Mouse (Mus musculus): ENCODE results near the gene Syce1l. TPM values are rescaled to one million over a fixed set of nuclear protein-coding genes. Genes with fewer than 3 reads are reported as not detected.

Syce1l gene
- 1.4 and 1.6 TPM in 2 replicates for total RNA-seq (2012; rRNA removed)
- total RNA-seq (2014; rRNA removed): 0.30 and 0.94 TPM in 2 replicates
- polyA plus RNA-seq (2012; ENCODE audit: insufficient read length, low read depth): 1.9 and 2.4 TPM in 2 replicates

DNA sequence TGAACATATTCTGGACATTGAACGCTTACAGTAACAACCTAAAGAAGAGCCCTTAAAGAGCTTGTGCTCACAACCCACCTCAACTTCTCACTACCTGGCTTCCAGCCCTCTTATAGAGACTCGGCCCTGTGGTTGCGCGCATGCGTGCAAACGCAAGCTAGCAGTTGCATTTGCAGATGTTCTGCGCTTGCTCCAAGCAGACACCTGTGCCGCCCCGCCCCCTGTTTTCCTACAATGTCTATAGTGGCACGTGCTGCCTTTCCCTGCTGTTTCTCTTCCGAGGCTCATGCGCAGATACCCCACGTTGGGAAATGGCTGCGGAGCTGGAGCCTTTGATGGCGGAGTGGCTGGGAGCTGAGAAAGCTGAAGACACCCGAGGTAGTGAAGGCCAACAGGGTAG, at the start of gene Syce1l:
Syce1l (plus strand) TSS at position 288 of the 400 bp plus-strand sequence.
- no peak within 1 kb of the TSS; the same call in 1 of the 2 replicates for H3K4me2 ChIP-seq (ENCODE audit: insufficient read depth, low read depth, poor library complexity, severe bottlenecking)
- peaks cover 3% of the 10 kb centered on the region; the same call in 1 of the 2 replicates for H3K79me2 ChIP-seq (replicated peaks; ENCODE audit: control insufficient read depth, extremely low read depth, insufficient read depth, poor library complexity, severe bottlenecking)
- H3K27me3 ChIP-seq (replicated peaks): no peaks in the 10 kb centered on the region
- H3K9ac ChIP-seq (ENCODE audit: insufficient read depth, low read depth): no peak within 1 kb of the TSS
- peaks cover 16 to 72% of the 10 kb centered on the region in 2 experiments for H3K4me1 ChIP-seq (ENCODE audit: control insufficient read depth in 1 of 2, insufficient read depth in 2 of 2)
- peak; percentile 56 for TF ChIP-seq NRF1 (IDR thresholded peaks at IDR 0.05; ENCODE audit: low read depth, low read length)
- no peak for TF ChIP-seq MEF2A (IDR thresholded peaks at IDR 0.05; ENCODE audit: borderline replicate concordance, low read depth, low read length)
- peak; percentile 71 for TF ChIP-seq BHLHE40 (IDR thresholded peaks at IDR 0.05; ENCODE audit: low read depth, low read length)
- in situ Hi-C loops (cut with MboI; ENCODE audit: low pct_ligation_motif_present, low pct_unique_long_range_greater_than_20kb, low sequenced_read_pairs) (no loop called here), dilution Hi-C loops (cut with MboI; ENCODE audit: extremely low pct_ligation_motif_present, extremely low pct_unique_long_range_greater_than_20kb, low sequenced_read_pairs) (no loop called here)
- H3K27ac ChIP-seq (ENCODE audit: insufficient read depth, low read depth): peak within 1 kb of the TSS; percentile 47; the same call in 1 of the 2 replicates
- peaks cover 43 to 51% of the 10 kb centered on the region in 2 experiments for H3K36me3 ChIP-seq (replicated peaks in 1 of 2; ENCODE audit: control insufficient read depth in 1 of 2, insufficient read depth in 1 of 2, low read length in 1 of 2)
- no peak for DNase-seq (ENCODE audit: extremely low read depth)
- H3K4me3 ChIP-seq (replicated peaks in 1 of 3; ENCODE audit: low read depth in 2 of 3, low read length in 2 of 3, poor library complexity in 1 of 3): peak within 1 kb of the TSS in 1 of 3 experiments; percentile 24
- no peaks in the 10 kb centered on the region for H3K9me3 ChIP-seq (replicated peaks; ENCODE audit: low read length)

DNA sequence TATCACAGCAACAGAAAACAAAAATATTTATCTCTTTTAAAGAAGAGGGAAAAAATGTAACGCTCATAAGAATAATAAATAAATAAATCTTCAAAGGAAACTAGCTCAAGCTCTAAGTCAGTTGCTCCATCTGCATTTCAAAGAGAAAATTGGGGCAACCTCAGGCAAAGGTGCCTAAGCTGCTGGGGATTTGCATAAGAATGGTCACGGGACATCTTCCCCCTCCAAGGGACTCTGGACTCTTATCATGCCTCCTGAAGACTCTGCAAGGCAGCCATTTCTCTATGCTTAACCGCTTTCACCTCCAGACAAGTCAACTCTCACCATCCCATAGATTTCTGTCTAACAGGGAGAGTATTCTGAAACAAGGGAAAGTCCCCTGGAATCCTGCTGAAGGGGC, 44.6 kb upstream of the Syce1l start:
- DNase-seq (ENCODE audit: extremely low read depth): no peak
- in situ Hi-C loops (cut with MboI; ENCODE audit: low pct_ligation_motif_present, low pct_unique_long_range_greater_than_20kb, low sequenced_read_pairs): no loop called here
- dilution Hi-C loops (cut with MboI; ENCODE audit: extremely low pct_ligation_motif_present, extremely low pct_unique_long_range_greater_than_20kb, low sequenced_read_pairs): no loop called here

DNA sequence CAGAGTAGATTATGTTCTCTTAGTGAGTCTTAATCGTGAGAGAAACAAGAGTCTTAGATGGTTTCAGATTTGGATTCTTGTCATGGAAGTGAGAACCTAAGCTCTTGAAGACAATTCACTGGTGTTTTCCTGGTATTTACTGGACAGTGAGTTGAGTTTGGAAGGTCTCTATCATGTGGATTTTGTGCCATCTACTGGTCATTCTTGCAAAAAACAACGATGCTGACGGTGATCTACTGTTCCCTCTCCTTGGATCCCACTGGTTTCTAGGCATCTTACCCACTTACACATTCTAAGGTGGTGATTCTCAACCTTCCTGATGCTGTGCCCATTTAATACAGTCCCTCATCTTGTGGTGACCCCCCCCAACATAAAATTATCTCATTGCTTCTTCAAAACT, 10.4 kb upstream of the Syce1l start:
- peaks cover 0 to 6% of the 10 kb centered on the region in 2 experiments for H3K36me3 ChIP-seq (replicated peaks in 1 of 2; ENCODE audit: control insufficient read depth in 1 of 2, insufficient read depth in 1 of 2, low read length in 1 of 2)
- peak; percentile 49 for DNase-seq (ENCODE audit: extremely low read depth)
- peaks cover 30% of the 10 kb centered on the region for H3K27me3 ChIP-seq (replicated peaks)
- TF ChIP-seq CTCF (conservative IDR thresholded peaks at IDR 0.05 in 1 of 2, IDR thresholded peaks at IDR 0.05 in 1 of 2; ENCODE audit: low read depth in 2 of 2, low read length in 2 of 2): peak; percentile 26 to 85; a peak in 2 of 4 replicates
- TF ChIP-seq KAT2A (IDR thresholded peaks at IDR 0.05; ENCODE audit: insufficient replicate concordance, low read length): no peak
- peak; percentile 71 for TF ChIP-seq SMC3 (IDR thresholded peaks at IDR 0.05; ENCODE audit: low read depth, low read length)
- TF ChIP-seq NELFE (IDR thresholded peaks at IDR 0.05; ENCODE audit: low read depth, low read length): peak; percentile 39; the same call in 1 of the 2 replicates
- peak; percentile 92 for TF ChIP-seq RAD21 (IDR thresholded peaks at IDR 0.05; ENCODE audit: low read depth, low read length)
- H3K9ac ChIP-seq (ENCODE audit: insufficient read depth, low read depth): no peak overlapping the region
- peaks cover 17% of the 10 kb centered on the region for H3K79me2 ChIP-seq (replicated peaks; ENCODE audit: control insufficient read depth, extremely low read depth, insufficient read depth, poor library complexity, severe bottlenecking)
- dilution Hi-C loops (cut with MboI; ENCODE audit: extremely low pct_ligation_motif_present, extremely low pct_unique_long_range_greater_than_20kb, low sequenced_read_pairs): no loop called here
- no peak overlapping the region for H3K27ac ChIP-seq (ENCODE audit: insufficient read depth, low read depth)
- peaks cover 5 to 17% of the 10 kb centered on the region in 2 experiments for H3K4me1 ChIP-seq (ENCODE audit: control insufficient read depth in 1 of 2, insufficient read depth in 2 of 2)
- in situ Hi-C loops (cut with MboI; ENCODE audit: low pct_ligation_motif_present, low pct_unique_long_range_greater_than_20kb, low sequenced_read_pairs): loop anchor here (10.0 kb wide), 1 partner anchor 1578 kb away; no protein-coding TSS in a partner anchor
- H3K9me3 ChIP-seq (replicated peaks; ENCODE audit: low read length): no peaks in the 10 kb centered on the region
- no peak overlapping the region for H3K4me2 ChIP-seq (ENCODE audit: insufficient read depth, low read depth, poor library complexity, severe bottlenecking)
- H3K4me3 ChIP-seq (replicated peaks in 1 of 3; ENCODE audit: low read depth in 2 of 3, low read length in 2 of 3, poor library complexity in 1 of 3): no peak overlapping the region

More for the DNA sequence above, 44.6 kb upstream of the Syce1l start:
- Histone ChIP-seq H3K4me2 (ENCODE audit: insufficient read depth, low read depth, poor library complexity, severe bottlenecking) (no peak overlapping the region), H3K4me3 (replicated peaks in 1 of 3; ENCODE audit: low read depth in 2 of 3, low read length in 2 of 3, poor library complexity in 1 of 3) (no peak overlapping the region), H3K4me1 (ENCODE audit: control insufficient read depth in 1 of 2, insufficient read depth in 2 of 2) (no peaks in the 10 kb centered on the region), H3K27me3 (replicated peaks) (no peaks in the 10 kb centered on the region), H3K27ac (ENCODE audit: insufficient read depth, low read depth) (no peak overlapping the region), H3K9me3 (replicated peaks; ENCODE audit: low read length) (no peaks in the 10 kb centered on the region), H3K9ac (ENCODE audit: insufficient read depth, low read depth) (no peak overlapping the region), H3K36me3 (replicated peaks in 1 of 2; ENCODE audit: control insufficient read depth in 1 of 2, insufficient read depth in 1 of 2, low read length in 1 of 2) (no peaks in the 10 kb centered on the region), H3K79me2 (replicated peaks; ENCODE audit: control insufficient read depth, extremely low read depth, insufficient read depth, poor library complexity, severe bottlenecking) (no peaks in the 10 kb centered on the region)
- TF ChIP-seq POLR2AphosphoS2 (IDR thresholded peaks at IDR 0.05; ENCODE audit: low read depth, low read length) (no peak), NRF1 (IDR thresholded peaks at IDR 0.05; ENCODE audit: low read depth, low read length) (no peak), UBTF (IDR thresholded peaks at IDR 0.05; ENCODE audit: low read depth, low read length) (no peak), TBP (conservative IDR thresholded peaks at IDR 0.05; ENCODE audit: low read depth, low read length) (no peak), ZNF384 (IDR thresholded peaks at IDR 0.05; ENCODE audit: low read depth, low read length) (no peak), RAD21 (IDR thresholded peaks at IDR 0.05; ENCODE audit: low read depth, low read length) (no peak), PAX5 (IDR thresholded peaks at IDR 0.05; ENCODE audit: low read length) (no peak), TCF12 (IDR thresholded peaks at IDR 0.05; ENCODE audit: low read depth, low read length) (no peak), USF2 (conservative IDR thresholded peaks at IDR 0.05; ENCODE audit: low read depth, low read length) (no peak), CTCF (conservative IDR thresholded peaks at IDR 0.05 in 1 of 2, IDR thresholded peaks at IDR 0.05 in 1 of 2; ENCODE audit: low read depth in 2 of 2, low read length in 2 of 2) (no peak), SMC3 (IDR thresholded peaks at IDR 0.05; ENCODE audit: low read depth, low read length) (no peak), MEF2A (IDR thresholded peaks at IDR 0.05; ENCODE audit: borderline replicate concordance, low read depth, low read length) (no peak)

Data from CH12.LX (cell line).